Mouse (Mus musculus) ES-E14 (cell line): ENCODE measurements around the gene Efcab1.

Source experiments
- CHD2 ChIP-seq: IDR thresholded peaks from 2 replicates; pipeline ENCODE4 v1.6.1; 2014; ENCODE audit warnings: mild to moderate bottlenecking, low read depth, low read length, inconsistent platforms
- HCFC1 ChIP-seq: IDR thresholded peaks from 2 replicates; pipeline ENCODE4 v1.6.1; 2012; ENCODE audit warnings: low read length, inconsistent platforms, borderline replicate concordance; ENCODE audit not compliant: insufficient read depth
- MAFK ChIP-seq: IDR thresholded peaks from 2 replicates; pipeline ENCODE4 v1.6.1; 2014; ENCODE audit warnings: mild to moderate bottlenecking, low read depth, low read length, inconsistent platforms; ENCODE audit not compliant: insufficient read depth
- ZC3H11A ChIP-seq: IDR thresholded peaks from 2 replicates; pipeline ENCODE4 v1.6.1; 2012; ENCODE audit warnings: low read depth, mild to moderate bottlenecking, inconsistent platforms, low read length, borderline replicate concordance
- ZNF384 ChIP-seq: IDR thresholded peaks from 2 replicates; pipeline ENCODE4 v1.6.1; 2012; ENCODE audit warnings: low read depth, low read length, inconsistent platforms

DNA sequence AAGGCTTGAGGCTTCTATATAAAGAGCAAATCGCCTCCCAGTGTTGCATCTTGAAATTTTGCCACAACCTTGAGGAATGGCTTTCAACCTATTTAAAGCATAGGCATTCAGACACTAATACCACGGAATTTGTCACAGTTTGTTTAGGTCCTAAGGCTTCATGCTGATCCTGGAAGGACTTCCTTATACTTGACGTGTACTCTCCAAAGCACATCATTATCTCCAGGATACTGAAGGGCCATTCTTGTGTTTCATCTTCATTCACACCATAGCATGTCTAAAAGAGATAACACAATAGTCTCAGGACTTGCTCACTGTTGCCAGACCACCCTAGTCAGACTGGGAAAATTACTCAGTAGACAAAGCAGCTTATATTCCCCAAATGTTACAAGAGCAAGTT is 13.9 kb upstream of the Efcab1 start:
- TF ChIP-seq CHD2 (no peak), MAFK (no peak), ZC3H11A (no peak), HCFC1 (no peak), ZNF384 (no peak)
